Mouse (Mus musculus): Measurements from ENCODE around the gene Eif5b.

DNA sequence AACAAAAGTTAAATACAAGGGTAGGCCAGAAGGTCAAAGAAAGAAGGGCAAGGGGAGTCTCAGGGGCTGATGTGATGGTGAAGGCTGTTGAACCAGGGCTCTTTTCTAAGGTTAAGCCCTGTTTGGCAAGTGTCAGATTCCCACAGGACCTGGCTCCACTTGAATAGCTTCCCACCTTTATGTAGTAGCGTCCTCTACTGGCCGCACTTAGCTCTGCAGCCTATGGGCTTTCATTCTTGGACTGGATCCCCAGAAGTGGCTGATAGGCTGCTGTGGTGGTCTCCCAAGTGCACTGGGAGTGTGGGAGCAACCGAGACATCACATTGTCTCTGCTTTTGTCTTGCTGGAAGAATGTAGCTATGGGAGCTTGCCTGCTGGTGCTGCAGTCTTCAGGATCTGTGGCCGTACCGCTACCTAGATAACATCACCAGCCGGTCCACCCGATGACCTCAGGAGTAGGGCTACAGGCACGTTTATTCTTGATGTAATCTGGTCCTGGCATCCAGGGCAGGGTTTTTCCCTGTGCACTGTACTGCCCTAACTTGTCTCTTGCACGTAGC is 12.0 kb upstream of the Eif5b start:
- TF ChIP-seq CTCF (IDR thresholded peaks at IDR 0.05; ENCODE audit: control insufficient read depth, insufficient read depth, insufficient read length) = peak; percentile 3
- TF ChIP-seq MYOD1 (IDR thresholded peaks at IDR 0.05; ENCODE audit: control insufficient read depth, insufficient read length, low read depth) = no peak
- no peak for TF ChIP-seq USF1 (IDR thresholded peaks at IDR 0.05; ENCODE audit: low read depth)
- TF ChIP-seq MAX (IDR thresholded peaks at IDR 0.05) = no peak

Data from C2C12 (cell line).